Mouse (Mus musculus) embryonic facial prominence, embryonic 14.5 days (tissue): ENCODE measurements around the gene 2200002D01Rik. TPM values are rescaled to one million over a fixed set of nuclear protein-coding genes. Genes with fewer than 3 reads are reported as not detected.
"Not testable (repeated sequence)": the region's sequence is repeated elsewhere in the genome, so short reads cannot be mapped to it uniquely, and the experiment has no call there.

Experiments
- ATAC-seq: fragments of 200-750 bp; cut with Nextera tagmentation; 2 replicates; pipeline ENCODE4 v1.8.0; 2017; ENCODE audit warnings: low read depth, moderate number of reproducible peaks, moderate TSS enrichment
- DNase-seq: peaks from one replicate; pipeline ENCODE4 v3.0.0-alpha.2; 2015; ENCODE audit warnings: low spot score
- H3K27ac ChIP-seq: fragments of 300-500 bp; sonication (generic); replicated peaks from 2 replicates; pipeline ENCODE4 v1.5.1; 2014; ENCODE audit warnings: low read depth, mild to moderate bottlenecking, low read length, moderate library complexity
- H3K27me3 ChIP-seq: fragments of 300-500 bp; sonication (generic); replicated peaks from 2 replicates; pipeline ENCODE4 v1.6.1; 2014; ENCODE audit warnings: low read length; ENCODE audit not compliant: control insufficient read depth, insufficient read depth
- H3K36me3 ChIP-seq: fragments of 300-500 bp; sonication (generic); 2 replicates; pipeline ENCODE4 v1.6.1; 2014; ENCODE audit warnings: low read length, mixed read lengths; ENCODE audit not compliant: control insufficient read depth, insufficient read depth
- H3K4me1 ChIP-seq: fragments of 300-500 bp; sonication (generic); 2 replicates; pipeline ENCODE4 v1.6.1; 2014; ENCODE audit warnings: antibody characterized with exemption, low read length; ENCODE audit not compliant: control insufficient read depth, insufficient read depth
- H3K4me2 ChIP-seq: fragments of 300-500 bp; sonication (generic); 2 replicates; pipeline ENCODE4 v1.6.1; 2014; ENCODE audit warnings: low read depth, mild to moderate bottlenecking, low read length, moderate library complexity, mixed read lengths
- H3K4me3 ChIP-seq: fragments of 300-500 bp; sonication (generic); 2 replicates; pipeline ENCODE4 v1.5.1; 2014; ENCODE audit warnings: low read depth, mild to moderate bottlenecking, low read length
- H3K9ac ChIP-seq: fragments of 300-500 bp; sonication (generic); 2 replicates; pipeline ENCODE4 v1.6.1; 2014; ENCODE audit warnings: low read depth, mild to moderate bottlenecking, low read length, moderate library complexity, mixed read lengths
- H3K9me3 ChIP-seq: fragments of 300-500 bp; sonication (generic); 2 replicates; pipeline ENCODE4 v1.6.1; 2016; ENCODE audit warnings: low read length; ENCODE audit not compliant: control insufficient read depth
- WGBS: fragments of 180-500 bp; shearing (Covaris S2); extraction: QIAGEN DNeasy Blood & Tissue Kit; methylation state at CpG from one replicate; pipeline ENCODE4 v1.1.7; 2014; 5-methylcytosine and 5-hydroxymethylcytosine counted together
- polyA plus RNA-seq: library from polyadenylated mRNA; unstranded; fragments of >200 nt; fragmentation: Nextera tagmentation; extraction: Ambion mirVana; gene quantifications from 2 replicates; pipeline ENCODE4 v1.2.1, GENCODE M21; 2014

Gene 2200002D01Rik
- polyA plus RNA-seq, 1 experiment from 2014 or later = 4.3 TPM

GRCm38 (mm10) chr7:29211013-29211412 lies 37.3 kb downstream of the 2200002D01Rik start:
- H3K9me3 ChIP-seq, H3K27me3 ChIP-seq, H3K4me1 ChIP-seq, H3K36me3 ChIP-seq, ATAC-seq: not testable (repeated sequence)
- DNase-seq = peak; percentile 13
- peak overlapping the region; percentile 58 for H3K4me2 ChIP-seq
- H3K9ac ChIP-seq = peak overlapping the region; percentile 42; the same call in 1 of the 2 replicates
- peak overlapping the region; percentile 41 for H3K4me3 ChIP-seq
- H3K27ac ChIP-seq = peak overlapping the region; percentile 67
- WGBS = 21% methylated on average over 15 of the region's 15 CpGs

DNA sequence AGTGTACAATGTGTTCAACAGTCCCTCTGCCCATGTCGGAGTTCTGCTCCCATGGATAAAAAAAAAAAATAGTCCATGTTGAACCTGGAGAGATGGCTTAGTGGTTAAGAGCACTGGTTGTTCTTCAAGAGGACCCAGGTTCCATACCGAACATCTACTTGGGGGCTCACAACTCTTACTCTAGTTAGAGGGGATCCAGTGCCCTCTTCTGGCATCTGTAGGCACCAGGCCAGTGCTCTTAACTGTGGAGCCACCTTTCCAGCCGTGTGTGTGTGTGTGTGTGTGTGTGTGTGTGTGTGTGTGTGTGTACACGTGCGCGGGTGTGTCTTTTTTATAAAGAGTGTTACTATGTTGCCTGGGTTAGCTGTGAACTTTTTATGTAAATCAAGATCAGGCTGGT lies 45.7 kb downstream of the 2200002D01Rik start:
- no peak for DNase-seq
- Histone ChIP-seq H3K4me2 (no peak overlapping the region), H3K9me3 (no peaks in the 10 kb centered on the region), H3K4me1 (no peaks in the 10 kb centered on the region), H3K9ac (no peak overlapping the region), H3K4me3 (no peak overlapping the region), H3K27ac (no peak overlapping the region), H3K27me3 (no peaks in the 10 kb centered on the region), H3K36me3 (no peaks in the 10 kb centered on the region)
- WGBS = 82% methylated on average over 6 of the region's 6 CpGs
- ATAC-seq = no peak

Other genes starting within 250 kb of the 2200002D01Rik start
- gene Ryr1, start 123.3 kb downstream of the 2200002D01Rik start, polyA plus RNA-seq = 10.6 and 11.5 TPM in 2 replicates
- 0.54 and 0.78 TPM in 2 replicates for gene Rasgrp4, start 113.6 kb downstream of the 2200002D01Rik start, polyA plus RNA-seq
- gene Fam98c, start 92.2 kb downstream of the 2200002D01Rik start, polyA plus RNA-seq = 15.4 and 16.5 TPM in 2 replicates
- gene Ggn, start 78.3 kb downstream of the 2200002D01Rik start, polyA plus RNA-seq = 0.51 and 0.72 TPM in 2 replicates
- 3.0 and 3.6 TPM in 2 replicates for gene Spred3, start 78.1 kb downstream of the 2200002D01Rik start, polyA plus RNA-seq
- gene Psmd8, start 67.8 kb downstream of the 2200002D01Rik start, polyA plus RNA-seq = 244 and 264 TPM in 2 replicates
- 0.19 and 0.47 TPM in 2 replicates for gene Catsperg1, start 34.4 kb downstream of the 2200002D01Rik start, polyA plus RNA-seq
- gene Kcnk6, start 16.0 kb downstream of the 2200002D01Rik start, polyA plus RNA-seq = 1.4 and 2.2 TPM in 2 replicates
- 110 and 122 TPM in 2 replicates for gene Yif1b, start 10.1 kb downstream of the 2200002D01Rik start, polyA plus RNA-seq
- gene Spint2, start 33.4 kb upstream of the 2200002D01Rik start, polyA plus RNA-seq = 116 and 120 TPM in 2 replicates
- gene Ppp1r14a, start 40.8 kb upstream of the 2200002D01Rik start, polyA plus RNA-seq = 11.6 and 13.8 TPM in 2 replicates
- gene Dpf1, start 55.5 kb upstream of the 2200002D01Rik start, polyA plus RNA-seq = 11.4 TPM in 2 replicates